Mouse (Mus musculus) thymus, postnatal 0 days (tissue): ENCODE data around the gene P4htm. TPM values are rescaled to one million over a fixed set of nuclear protein-coding genes. Genes with fewer than 3 reads are reported as not detected.
A peak's percentile ranks its signal among the peaks of the same experiment; 100 is the strongest.

Experiments used
- DNase-seq: peaks from one replicate; pipeline ENCODE4 v3.0.0-alpha.2; 2015; ENCODE audit warnings: low spot score
- microRNA counts: library from miRNA; unstranded; fragments of <30 nt; microRNA quantifications from one replicate; lab custom pipeline; 2015
- microRNA-seq: library from miRNA; unstranded; fragments of <30 nt; microRNA quantifications from one replicate; pipeline ENCODE4, GENCODE M21; 2016; ENCODE audit warnings: borderline number of aligned reads
- polyA plus RNA-seq: library from polyadenylated mRNA; unstranded; fragments of >200 nt; fragmentation: Nextera tagmentation; extraction: Ambion mirVana; gene quantifications from 2 replicates; pipeline ENCODE4 v1.2.1, GENCODE M21; 2015

P4htm gene
- polyA plus RNA-seq, 1 experiment from 2014 or later = 3.7 TPM

DNA sequence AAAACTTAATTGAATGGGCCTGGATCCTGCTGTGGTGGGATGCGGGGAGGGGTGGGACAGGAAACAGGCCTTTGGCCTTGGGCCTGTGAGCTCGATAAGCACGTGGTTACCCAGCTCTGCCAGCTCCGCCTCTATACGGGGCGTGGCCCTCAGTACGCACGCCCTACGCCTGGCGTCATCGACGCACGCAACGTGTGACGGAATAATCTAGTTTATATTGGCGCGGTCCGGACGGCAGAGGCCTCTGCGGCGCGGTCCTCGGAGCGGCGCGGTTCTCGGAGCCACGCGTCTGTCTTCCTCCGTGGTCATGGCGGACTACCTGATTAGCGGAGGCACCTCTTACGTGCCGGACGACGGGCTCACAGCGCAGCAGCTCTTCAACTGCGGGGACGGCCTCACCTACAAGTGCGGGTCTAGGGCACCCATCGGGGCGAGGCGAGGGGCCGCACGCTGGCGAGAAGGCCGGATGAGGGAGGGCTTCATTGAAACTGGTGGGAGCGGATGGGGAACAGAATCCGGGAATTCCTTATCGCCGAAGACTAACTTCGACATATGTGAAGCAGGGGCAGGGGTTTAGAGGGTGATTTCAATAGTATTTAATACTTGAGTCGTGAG is 37.1 kb downstream of the P4htm start, which contains the start of gene Impdh2:
Gene Impdh2, plus strand, starts transcription at position 60 of the 615 bp plus-strand sequence.
- peak; percentile 97 for DNase-seq

DNA sequence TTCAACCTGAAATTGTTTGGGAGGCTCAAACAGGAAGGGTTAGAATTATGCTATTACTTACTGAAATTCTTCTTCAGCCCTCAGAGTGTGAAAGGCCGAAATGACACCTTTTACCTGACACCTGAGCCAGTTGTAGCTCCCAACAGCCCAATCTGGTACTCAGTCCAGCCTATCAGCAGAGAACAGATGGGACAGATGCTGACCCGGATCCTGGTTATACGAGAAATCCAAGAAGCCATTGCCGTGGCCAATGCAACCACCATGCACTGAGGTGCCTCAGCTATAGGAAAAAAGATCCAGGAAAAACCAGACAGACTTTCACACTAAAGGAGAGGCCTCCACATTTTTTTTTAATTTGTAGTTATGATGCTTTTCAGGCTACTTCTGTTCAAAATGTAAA is 38.3 kb downstream of the P4htm start:
- no peak for DNase-seq

DNA sequence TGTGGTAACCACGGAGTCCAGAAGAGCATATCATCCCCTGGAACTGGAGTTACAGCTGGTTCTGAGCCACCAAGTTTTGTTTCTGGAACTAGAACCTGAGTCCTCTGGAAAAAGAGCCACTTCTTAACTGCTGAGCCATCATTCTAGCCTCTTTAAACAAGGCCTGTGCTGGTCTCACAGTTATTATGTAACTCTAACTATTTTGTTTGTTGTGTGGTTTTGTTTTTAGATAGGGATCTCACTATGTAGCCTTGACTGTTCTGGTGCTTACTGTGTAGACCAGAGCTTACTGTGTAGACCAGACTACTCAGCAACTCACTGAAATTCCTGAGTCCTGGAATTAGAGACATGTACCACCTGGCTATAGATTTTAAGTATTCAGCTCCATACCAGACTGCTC is 50.6 kb downstream of the P4htm start:
- no peak for DNase-seq

DNA sequence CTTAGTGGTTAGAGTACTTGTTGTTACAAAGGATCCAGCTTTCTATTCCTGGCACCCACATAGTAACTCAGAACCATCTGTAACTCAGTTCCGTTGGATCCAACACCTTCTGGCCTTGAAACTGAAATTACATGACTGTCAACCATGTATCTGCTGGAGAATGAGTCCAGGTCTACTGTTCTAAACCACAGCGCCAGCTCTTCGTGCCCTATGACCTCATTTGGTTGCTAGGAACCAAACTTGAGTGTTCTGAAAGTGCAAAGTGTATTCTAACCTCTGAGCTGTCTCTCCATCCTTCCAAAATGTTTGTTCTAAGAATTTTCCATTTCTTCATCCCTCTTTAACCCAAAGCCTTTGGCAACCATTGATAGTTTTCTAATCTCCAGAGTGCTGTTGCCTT is 51.5 kb downstream of the P4htm start:
- DNase-seq = no peak

DNA sequence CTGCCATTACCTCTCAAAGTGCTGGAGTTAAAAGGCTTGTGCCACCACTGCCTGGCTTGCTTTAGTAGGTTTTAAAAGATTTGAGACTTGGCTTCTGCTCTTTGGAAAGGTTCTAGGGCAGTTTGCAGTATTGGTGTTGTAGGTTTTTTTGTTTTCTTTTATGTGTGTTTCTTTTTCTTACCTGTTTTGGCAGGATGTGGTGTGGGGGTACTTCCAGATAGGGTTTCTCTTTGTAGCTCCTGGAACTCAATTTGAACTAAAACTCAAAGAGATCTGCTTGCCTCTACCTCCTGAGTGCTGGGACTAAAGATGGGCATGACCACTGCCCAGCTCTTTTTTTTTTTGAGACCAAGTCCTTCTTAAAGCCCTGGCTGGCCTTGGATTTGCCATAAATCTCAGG is 56.6 kb downstream of the P4htm start:
- DNase-seq = peak; percentile 54

DNA sequence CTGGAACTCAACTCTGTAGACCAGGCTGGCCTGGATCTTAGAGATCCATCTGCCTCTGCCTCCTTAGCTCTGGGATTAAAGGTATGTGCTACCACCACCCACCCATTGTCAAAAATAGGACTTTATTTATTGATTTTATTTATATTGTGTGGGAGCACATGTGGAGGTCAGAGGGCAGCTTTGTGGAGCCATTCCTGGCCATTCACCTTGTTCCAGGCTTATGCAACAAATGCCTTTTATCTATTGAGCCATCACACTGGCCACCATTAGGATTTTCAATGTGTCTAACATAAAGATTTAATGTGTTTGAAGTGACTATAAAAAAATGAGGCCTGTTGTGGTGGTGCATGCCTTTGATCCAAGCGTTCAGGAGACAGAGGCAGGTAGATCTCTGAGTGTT is 66.0 kb downstream of the P4htm start:
- no peak for DNase-seq

DNA sequence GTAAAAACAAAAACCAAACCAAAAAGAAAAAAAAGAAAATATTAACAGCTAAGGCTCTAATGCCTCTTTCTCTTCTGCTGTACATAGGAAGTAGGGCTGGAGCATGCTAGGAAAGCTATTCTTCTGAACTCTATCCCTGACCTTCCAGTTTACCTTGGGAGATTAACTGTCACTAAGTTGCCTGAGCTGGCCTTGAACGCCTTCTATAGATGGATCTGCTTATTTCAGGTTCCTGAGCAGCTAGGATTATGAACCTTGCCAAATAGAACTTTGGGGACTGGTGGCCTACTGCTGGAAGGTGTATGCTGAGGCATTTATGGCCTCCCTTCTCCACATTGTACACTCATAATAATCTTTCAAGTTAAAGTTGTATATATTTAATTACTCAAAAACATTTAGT is 66.5 kb downstream of the P4htm start:
- DNase-seq = no peak

MicroRNAs encoded within 50 kb of the gene (microRNA counts, 519-probe panel; counts per million panel counts)
- 5,703 counts per million, percentile 88 among the panel's probes with 10 or more counts for microRNA mmu-miR-191 (lab: Ali Mortazavi, UCI)
- microRNA mmu-miR-425 (lab: Ali Mortazavi, UCI) = 5,202 counts per million, percentile 85 among the panel's probes with 10 or more counts

Small RNA genes lying within 50 kb of the gene (microRNA-seq; reads per million reads assigned to microRNA genes)
- not detected for gene Gm24083
- not detected for gene Mir191
- 5,744 reads per million, percentile 88 among the genes with 10 or more reads in this experiment for gene Mir425

Other genes with a start within 250 kb of the P4htm start
- 83.7 and 93.1 TPM in 2 replicates for gene Usp4, start 249.8 kb downstream of the P4htm start, polyA plus RNA-seq
- gene 1700102P08Rik, start 204.9 kb downstream of the P4htm start, polyA plus RNA-seq = 0.57 and 0.99 TPM in 2 replicates
- gene Ccdc36, start 169.2 kb downstream of the P4htm start, polyA plus RNA-seq = 0.15 and 0.20 TPM in 2 replicates
- not detected in 2 replicates for gene BC048562, start 161.2 kb downstream of the P4htm start, polyA plus RNA-seq
- gene Ccdc71, start 137.1 kb downstream of the P4htm start, polyA plus RNA-seq = 51.0 and 54.2 TPM in 2 replicates
- gene Klhdc8b, start 136.1 kb downstream of the P4htm start, polyA plus RNA-seq = 9.5 and 11.2 TPM in 2 replicates
- 3.9 and 4.4 TPM in 2 replicates for gene Lamb2, start 117.9 kb downstream of the P4htm start, polyA plus RNA-seq
- 52.3 and 57.7 TPM in 2 replicates for gene Usp19, start 107.1 kb downstream of the P4htm start, polyA plus RNA-seq
- 113 and 119 TPM in 2 replicates for gene Qars, start 90.0 kb downstream of the P4htm start, polyA plus RNA-seq
- 84.5 and 96.7 TPM in 2 replicates for gene Qrich1, start 80.9 kb downstream of the P4htm start, polyA plus RNA-seq
- gene Impdh2, start 37.4 kb downstream of the P4htm start, polyA plus RNA-seq = 161 and 172 TPM in 2 replicates
- gene Ndufaf3, start 30.2 kb downstream of the P4htm start, polyA plus RNA-seq = 96.1 and 101 TPM in 2 replicates
- gene Dalrd3, start 27.8 kb downstream of the P4htm start, polyA plus RNA-seq = 115 and 120 TPM in 2 replicates
- 44.3 and 47.0 TPM in 2 replicates for gene Wdr6, start 18.9 kb downstream of the P4htm start, polyA plus RNA-seq
- gene Arih2, start 51.7 kb upstream of the P4htm start, polyA plus RNA-seq = 44.7 and 49.1 TPM in 2 replicates
- gene Slc25a20, start 64.4 kb upstream of the P4htm start, polyA plus RNA-seq = 40.9 and 43.4 TPM in 2 replicates
- 5.8 and 7.7 TPM in 2 replicates for gene Prkar2a, start 91.6 kb upstream of the P4htm start, polyA plus RNA-seq
- gene Ip6k2, start 186.1 kb upstream of the P4htm start, polyA plus RNA-seq = 40.9 and 49.8 TPM in 2 replicates
- gene Nckipsd, start 210.7 kb upstream of the P4htm start, polyA plus RNA-seq = 5.7 and 6.4 TPM in 2 replicates
- gene Celsr3, start 228.7 kb upstream of the P4htm start, polyA plus RNA-seq = 0.01 and 0.08 TPM in 2 replicates